Mouse (Mus musculus) intestine, postnatal 0 days (tissue): Measurements from ENCODE around the gene Agxt. TPM values are rescaled to one million over a fixed set of nuclear protein-coding genes. Genes with fewer than 3 reads are reported as not detected.
A peak's percentile ranks its signal among the peaks of the same experiment; 100 is the strongest.

ENCODE experiments used
- ATAC-seq: fragments of 200-750 bp; cut with Nextera tagmentation; 2 replicates; pipeline ENCODE4 v1.8.0; 2017; ENCODE audit warnings: mild to moderate bottlenecking, moderate TSS enrichment, moderate library complexity
- H3K27ac ChIP-seq: fragments of 300-500 bp; sonication (generic); 2 replicates; pipeline ENCODE4 v1.5.1; 2014; ENCODE audit warnings: mild to moderate bottlenecking, low read depth, low read length, moderate library complexity
- H3K27me3 ChIP-seq: fragments of 300-500 bp; sonication (generic); replicated peaks from 2 replicates; pipeline ENCODE4 v1.6.1; 2014; ENCODE audit warnings: low read length, mixed read lengths; ENCODE audit not compliant: control insufficient read depth, insufficient read depth
- H3K36me3 ChIP-seq: fragments of 300-500 bp; sonication (generic); 2 replicates; pipeline ENCODE4 v1.6.1; 2014; ENCODE audit warnings: mild to moderate bottlenecking, moderate library complexity; ENCODE audit not compliant: control insufficient read depth, insufficient read depth
- H3K4me1 ChIP-seq: fragments of 300-500 bp; sonication (generic); replicated peaks from 2 replicates; pipeline ENCODE4 v1.6.1; 2014; ENCODE audit warnings: antibody characterized with exemption, low read length, mixed read lengths; ENCODE audit not compliant: control insufficient read depth, insufficient read depth
- H3K4me2 ChIP-seq: fragments of 300-500 bp; sonication (generic); replicated peaks from 2 replicates; pipeline ENCODE4 v1.6.1; 2014; ENCODE audit warnings: low read depth, mild to moderate bottlenecking, moderate library complexity
- H3K4me3 ChIP-seq: fragments of 300-500 bp; sonication (generic); 2 replicates; pipeline ENCODE4 v1.5.1; 2014; ENCODE audit warnings: low read depth, low read length
- H3K9ac ChIP-seq: fragments of 300-500 bp; sonication (generic); 2 replicates; pipeline ENCODE4 v1.6.1; 2014; ENCODE audit warnings: mild to moderate bottlenecking, low read depth, low read length
- H3K9me3 ChIP-seq: fragments of 300-500 bp; sonication (generic); 2 replicates; pipeline ENCODE4 v1.6.1; 2016; ENCODE audit warnings: mixed run types; ENCODE audit not compliant: control insufficient read depth
- CTCF ChIP-seq: sonication (generic); IDR thresholded peaks from 2 replicates; pipeline ENCODE4 v1.5.1; 2016; ENCODE audit warnings: low read depth, mild to moderate bottlenecking, control low read depth, antibody characterized with exemption, moderate library complexity
- WGBS: fragments of 180-500 bp; shearing (Covaris S2); extraction: QIAGEN DNeasy Blood & Tissue Kit; methylation state at CpG from one replicate; pipeline ENCODE4 v1.1.7; 2014; 5-methylcytosine and 5-hydroxymethylcytosine counted together
- polyA plus RNA-seq: library from polyadenylated mRNA; unstranded; fragments of >200 nt; fragmentation: Nextera tagmentation; extraction: Ambion mirVana; gene quantifications from 2 replicates; pipeline ENCODE4 v1.2.1, GENCODE M21; 2015

Gene Agxt
- polyA plus RNA-seq, 1 experiment from 2014 or later = 3.5 TPM

DNA sequence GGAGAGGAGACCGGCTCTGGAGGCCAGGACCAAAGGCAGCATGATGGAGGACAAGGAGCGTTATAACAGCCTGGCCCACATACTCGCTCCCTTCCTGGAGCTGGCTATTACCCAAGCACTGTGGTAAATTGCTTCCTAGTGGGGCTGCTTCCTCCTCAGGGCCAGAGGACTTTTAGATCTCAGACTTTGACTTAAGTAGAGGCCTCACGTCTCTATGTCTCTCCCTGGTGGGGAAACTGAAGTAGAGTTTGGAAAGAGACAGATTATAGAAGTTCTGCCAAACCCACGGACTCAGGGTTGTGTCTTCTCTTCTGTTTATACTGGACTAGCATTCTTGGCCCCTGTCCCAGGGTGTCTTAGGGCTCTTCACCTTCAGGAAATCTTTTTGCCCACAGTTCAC lies 9.8 kb upstream of the Agxt start:
- Histone ChIP-seq H3K9ac (no peak overlapping the region), H3K27ac (no peak overlapping the region), H3K27me3 (no peaks in the 10 kb centered on the region), H3K4me3 (no peak overlapping the region), H3K4me2 (no peak overlapping the region), H3K4me1 (no peaks in the 10 kb centered on the region), H3K9me3 (no peaks in the 10 kb centered on the region), H3K36me3 (no peaks in the 10 kb centered on the region)
- WGBS = 37% methylated on average over 5 of the region's 5 CpGs
- TF ChIP-seq CTCF = peak; percentile 73
- no peak for ATAC-seq

DNA sequence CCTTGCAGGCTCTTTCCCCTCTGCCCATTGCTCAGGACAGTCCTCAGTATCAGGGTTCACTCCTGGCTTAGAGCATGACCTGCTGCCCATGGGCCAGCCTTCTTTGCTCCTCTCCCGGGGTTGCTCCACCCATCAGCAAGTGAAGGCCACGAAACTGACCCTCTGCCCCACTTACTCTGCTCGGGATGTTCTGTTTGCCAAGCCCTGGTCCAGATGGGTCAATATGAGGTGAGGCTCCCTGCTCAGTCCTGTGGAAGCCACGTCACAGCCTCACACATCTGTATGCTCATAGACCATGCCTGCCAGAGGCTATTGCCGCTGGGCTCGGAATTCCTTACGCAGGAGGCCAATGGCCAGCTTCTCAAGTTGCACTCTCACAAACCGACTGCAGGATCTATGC lies 6.8 kb upstream of the Agxt start:
- Histone ChIP-seq H3K4me1 (no peaks in the 10 kb centered on the region; the same call in 1 of the 2 replicates), H3K4me2 (no peak overlapping the region)
- WGBS = 85% methylated on average over 8 of the region's 8 CpGs

DNA sequence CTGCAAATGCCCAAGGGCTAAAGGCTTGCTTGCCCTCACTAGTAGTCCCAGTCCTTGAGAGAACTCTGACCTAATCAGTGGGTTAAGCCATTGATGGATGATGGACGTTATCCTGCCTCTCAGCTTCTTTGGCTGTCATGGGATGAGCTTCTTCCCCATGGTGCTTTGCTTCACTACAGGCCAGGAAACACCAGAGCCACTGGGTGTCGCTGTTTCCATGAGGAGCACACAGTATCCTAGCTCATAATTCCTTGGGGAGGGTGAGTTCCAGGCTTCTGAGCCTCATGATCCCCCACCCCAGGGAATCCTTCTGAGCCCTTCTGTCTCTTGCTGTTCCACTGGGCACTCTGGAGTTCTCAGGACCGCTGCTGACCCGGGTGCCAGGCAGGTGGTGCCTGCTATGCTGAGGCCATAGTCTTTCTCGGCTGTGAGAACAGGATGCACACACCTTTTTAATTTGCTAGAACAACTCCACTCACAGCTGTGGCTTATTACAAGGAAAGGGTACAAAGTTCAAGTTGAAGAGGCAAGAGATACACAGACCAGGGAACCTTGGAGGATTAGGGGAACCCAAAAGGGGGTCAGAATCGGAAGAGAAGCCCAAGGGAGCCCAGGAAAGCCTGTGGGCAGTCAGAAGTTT lies 6.2 kb upstream of the Agxt start:
- no peaks in the 10 kb centered on the region; the same call in 1 of the 2 replicates for H3K4me1 ChIP-seq
- TF ChIP-seq CTCF = peak; percentile 93
- ATAC-seq = peak; percentile 73
- H3K9ac ChIP-seq = no peak overlapping the region
- no peak overlapping the region for H3K4me3 ChIP-seq
- 23% methylated on average over 6 of the region's 6 CpGs for WGBS
- no peak overlapping the region for H3K27ac ChIP-seq
- no peaks in the 10 kb centered on the region for H3K36me3 ChIP-seq
- H3K9me3 ChIP-seq = no peaks in the 10 kb centered on the region
- no peaks in the 10 kb centered on the region for H3K27me3 ChIP-seq
- peak overlapping the region; percentile 38 for H3K4me2 ChIP-seq

More for the DNA sequence above, 6.8 kb upstream of the Agxt start:
- TF ChIP-seq CTCF = no peak
- Histone ChIP-seq H3K9ac (no peak overlapping the region), H3K36me3 (no peaks in the 10 kb centered on the region), H3K4me3 (no peak overlapping the region), H3K27me3 (no peaks in the 10 kb centered on the region), H3K9me3 (no peaks in the 10 kb centered on the region), H3K27ac (no peak overlapping the region)
- ATAC-seq = no peak

DNA sequence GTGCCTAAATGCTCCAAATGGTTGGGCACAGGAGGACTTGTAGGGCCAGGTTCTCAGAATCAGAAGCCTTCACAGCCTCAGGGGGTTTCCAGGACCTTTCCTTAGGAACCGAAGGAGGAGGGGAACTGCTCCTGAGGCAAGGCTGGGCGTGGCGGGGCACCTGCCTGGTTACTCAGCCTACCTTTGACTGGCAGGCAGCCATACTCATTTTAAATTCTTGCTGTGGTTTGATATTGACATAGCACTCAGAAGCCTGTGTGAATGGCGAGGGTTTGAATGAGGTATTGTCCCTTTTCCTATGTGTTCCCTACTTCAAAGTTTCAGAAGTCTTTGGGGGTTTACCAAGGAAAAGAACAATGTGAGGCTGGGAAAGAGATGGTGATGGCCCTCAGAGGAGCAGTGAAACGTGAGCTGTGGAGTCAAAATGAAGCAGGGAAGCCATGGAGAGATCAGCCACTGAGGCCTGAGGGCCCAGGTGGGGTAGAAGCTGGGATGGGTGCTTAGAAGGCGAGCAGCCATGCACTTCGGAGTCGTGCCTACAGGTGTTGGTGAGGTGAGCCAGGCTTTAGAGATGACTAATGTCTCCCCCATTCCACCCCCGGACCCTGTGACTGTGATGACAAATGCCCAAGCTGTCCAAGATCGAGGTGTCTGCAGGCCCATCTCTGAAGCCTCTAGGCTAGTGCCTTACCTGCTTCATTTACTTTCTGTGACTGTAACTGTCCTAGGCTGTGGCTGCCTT lies 4.6 kb upstream of the Agxt start:
- ATAC-seq = no peak
- no peaks in the 10 kb centered on the region for H3K36me3 ChIP-seq
- H3K9ac ChIP-seq = no peak overlapping the region
- no peaks in the 10 kb centered on the region for H3K9me3 ChIP-seq
- H3K27me3 ChIP-seq = no peaks in the 10 kb centered on the region
- no peak for TF ChIP-seq CTCF
- no peaks in the 10 kb centered on the region; the same call in 1 of the 2 replicates for H3K4me1 ChIP-seq
- H3K4me2 ChIP-seq = no peak overlapping the region
- WGBS = 55% methylated on average over 10 of the region's 10 CpGs
- no peak overlapping the region for H3K4me3 ChIP-seq
- H3K27ac ChIP-seq = no peak overlapping the region

DNA sequence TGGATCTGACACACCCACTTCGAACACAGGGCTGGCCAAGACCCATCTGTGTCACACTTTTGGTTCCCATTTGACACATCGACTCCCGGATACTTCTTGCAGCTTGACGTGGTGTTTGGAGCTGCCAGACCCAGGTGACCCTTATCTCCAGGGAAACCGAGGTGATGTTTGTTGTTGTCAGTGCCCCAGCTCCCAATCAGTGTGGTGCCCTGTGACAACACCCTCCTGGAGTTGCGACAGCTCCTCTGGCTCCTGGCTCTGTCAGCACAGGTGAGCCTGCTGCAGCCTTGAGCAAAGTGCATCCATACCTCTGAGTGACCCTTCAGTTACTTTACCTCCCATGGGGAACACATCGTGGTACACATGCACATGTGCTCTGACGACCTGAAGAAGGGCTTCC lies 2.4 kb upstream of the Agxt start:
- ATAC-seq = peak; percentile 75
- no peak for TF ChIP-seq CTCF
- Histone ChIP-seq H3K4me3 (no peak overlapping the region), H3K36me3 (no peaks in the 10 kb centered on the region), H3K27me3 (no peaks in the 10 kb centered on the region), H3K9me3 (no peaks in the 10 kb centered on the region), H3K27ac (no peak overlapping the region), H3K9ac (no peak overlapping the region), H3K4me1 (no peaks in the 10 kb centered on the region; the same call in 1 of the 2 replicates), H3K4me2 (no peak overlapping the region)
- 37% methylated on average over 8 of the region's 8 CpGs for WGBS

DNA sequence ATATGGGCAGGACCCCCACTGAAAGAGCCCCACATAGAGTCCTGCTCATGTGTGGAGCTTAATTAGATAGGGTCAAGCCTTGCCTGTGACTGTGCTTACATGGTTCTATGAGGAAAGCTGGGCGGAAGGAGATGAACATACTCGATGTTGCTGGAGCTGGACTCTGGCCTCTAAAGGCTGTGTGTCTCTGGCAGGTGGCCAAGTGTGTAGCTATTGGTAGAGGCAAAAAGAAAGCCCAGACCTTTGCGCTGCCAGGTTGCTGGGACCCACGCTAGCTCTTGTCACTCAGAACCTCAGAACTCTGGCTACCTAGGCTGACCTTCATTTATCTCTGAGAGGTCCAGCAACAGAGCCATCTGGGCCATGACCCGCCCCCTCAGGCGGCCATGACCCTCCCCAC lies 3.5 kb downstream of the Agxt start:
- no peaks in the 10 kb centered on the region for H3K9me3 ChIP-seq
- no peak overlapping the region for H3K9ac ChIP-seq
- WGBS = 35% methylated on average over 6 of the region's 6 CpGs
- H3K4me1 ChIP-seq = peaks cover 7% of the 10 kb centered on the region
- no peaks in the 10 kb centered on the region for H3K36me3 ChIP-seq
- no peaks in the 10 kb centered on the region for H3K27me3 ChIP-seq
- peak; percentile 92 for ATAC-seq
- no peak for TF ChIP-seq CTCF
- H3K4me3 ChIP-seq = no peak overlapping the region
- peak overlapping the region; percentile 89 for H3K27ac ChIP-seq
- H3K4me2 ChIP-seq = peak overlapping the region; percentile 40; the same call in 1 of the 2 replicates
